Mouse (Mus musculus) cortical plate, adult 2 months (tissue): Measurements from ENCODE around the gene Hdac9.

ENCODE experiments used
- CTCF ChIP-seq: fragments of 200-500 bp; IDR thresholded peaks from 2 replicates; pipeline ENCODE4 v1.5.1; 2011; ENCODE audit warnings: mild to moderate bottlenecking, control low read depth, low read length; ENCODE audit not compliant: insufficient read depth; ENCODE audit errors: extremely low read depth
- POLR2A ChIP-seq: fragments of 200-500 bp; IDR thresholded peaks from 2 replicates; pipeline ENCODE4 v1.6.1; 2011; ENCODE audit warnings: mild to moderate bottlenecking, low read length, control low read depth; ENCODE audit not compliant: insufficient read depth; ENCODE audit errors: extremely low read depth

DNA sequence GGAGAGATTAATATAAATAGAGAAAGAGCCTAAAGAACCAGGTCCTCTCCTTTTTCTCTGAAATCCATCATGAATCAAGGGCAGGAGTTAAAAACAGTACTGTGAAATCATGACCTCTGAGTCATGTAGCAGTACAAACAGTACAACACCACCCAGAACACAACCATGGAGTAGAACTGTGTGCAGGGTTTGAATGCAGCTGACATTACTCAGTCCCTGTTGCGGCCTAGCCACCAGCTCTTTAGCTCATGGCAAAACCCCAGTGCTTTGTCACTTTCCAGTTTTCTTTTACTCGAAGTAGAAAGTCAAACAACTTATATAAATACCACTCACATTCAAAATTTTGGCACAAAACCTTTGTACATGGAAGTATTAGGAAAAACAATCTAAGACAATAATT is 395.4 kb downstream of the Hdac9 start:
- no peak for TF ChIP-seq POLR2A
- no peak for TF ChIP-seq CTCF
